Mouse (Mus musculus): Measurements from ENCODE around the gene Acvr2b. TPM values are rescaled to one million over a fixed set of nuclear protein-coding genes. Genes with fewer than 3 reads are reported as not detected.

Acvr2b gene
- total RNA-seq, 1 experiment from 2014 or later = 1.9 TPM

GRCm38 (mm10) chr9:119403236-119403641 lies 1.3 kb downstream of the Acvr2b start:
- no peak for ATAC-seq (replicated peaks; ENCODE audit: insufficient number of reproducible peaks, low FRiP score, low TSS enrichment, poor library complexity, severe bottlenecking)

- ATAC-seq (replicated peaks; ENCODE audit: insufficient number of reproducible peaks, low FRiP score, low TSS enrichment, poor library complexity, severe bottlenecking) = no peak
Measured at GRCm38 (mm10) chr9:119404090-119404489, 2.2 kb downstream of the Acvr2b start.

GRCm38 (mm10) chr9:119407884-119408283 lies 6.0 kb downstream of the Acvr2b start:
- no peak for ATAC-seq (replicated peaks; ENCODE audit: insufficient number of reproducible peaks, low FRiP score, low TSS enrichment, poor library complexity, severe bottlenecking)

GRCm38 (mm10) chr9:119408898-119409664 lies 7.2 kb downstream of the Acvr2b start:
- ATAC-seq (replicated peaks; ENCODE audit: insufficient number of reproducible peaks, low FRiP score, low TSS enrichment, poor library complexity, severe bottlenecking) = no peak

GRCm38 (mm10) chr9:119409864-119410263 lies 7.9 kb downstream of the Acvr2b start:
- no peak for ATAC-seq (replicated peaks; ENCODE audit: insufficient number of reproducible peaks, low FRiP score, low TSS enrichment, poor library complexity, severe bottlenecking)

GRCm38 (mm10) chr9:119418025-119418424 lies 16.1 kb downstream of the Acvr2b start:
- 0 out of 2 replicates have a peak, but pooled peaks have one; percentile 17 for ATAC-seq (replicated peaks; ENCODE audit: insufficient number of reproducible peaks, low FRiP score, low TSS enrichment, poor library complexity, severe bottlenecking)

- no peak for ATAC-seq (replicated peaks; ENCODE audit: insufficient number of reproducible peaks, low FRiP score, low TSS enrichment, poor library complexity, severe bottlenecking)
Measured at GRCm38 (mm10) chr9:119419852-119420438, 18.0 kb downstream of the Acvr2b start.

GRCm38 (mm10) chr9:119425217-119425975 lies 23.5 kb downstream of the Acvr2b start:
- ATAC-seq (replicated peaks; ENCODE audit: insufficient number of reproducible peaks, low FRiP score, low TSS enrichment, poor library complexity, severe bottlenecking) = peak; percentile 15; the same call in 1 of the 2 replicates

- ATAC-seq (replicated peaks; ENCODE audit: insufficient number of reproducible peaks, low FRiP score, low TSS enrichment, poor library complexity, severe bottlenecking) = no peak
Measured at GRCm38 (mm10) chr9:119425976-119426415, 24.1 kb downstream of the Acvr2b start.

- no peak for ATAC-seq (replicated peaks; ENCODE audit: insufficient number of reproducible peaks, low FRiP score, low TSS enrichment, poor library complexity, severe bottlenecking)
Measured at GRCm38 (mm10) chr9:119426483-119426882, 24.6 kb downstream of the Acvr2b start.

- no peak for ATAC-seq (replicated peaks; ENCODE audit: insufficient number of reproducible peaks, low FRiP score, low TSS enrichment, poor library complexity, severe bottlenecking)
Measured at GRCm38 (mm10) chr9:119430311-119430710, 28.4 kb downstream of the Acvr2b start.

GRCm38 (mm10) chr9:119435855-119436254 lies 33.9 kb downstream of the Acvr2b start:
- peak; percentile 10; the same call in 1 of the 2 replicates for ATAC-seq (replicated peaks; ENCODE audit: insufficient number of reproducible peaks, low FRiP score, low TSS enrichment, poor library complexity, severe bottlenecking)

- no peak for ATAC-seq (replicated peaks; ENCODE audit: insufficient number of reproducible peaks, low FRiP score, low TSS enrichment, poor library complexity, severe bottlenecking)
Measured at GRCm38 (mm10) chr9:119438065-119438464, 36.1 kb downstream of the Acvr2b start.

GRCm38 (mm10) chr9:119438498-119439000 lies 36.6 kb downstream of the Acvr2b start:
- no peak for ATAC-seq (replicated peaks; ENCODE audit: insufficient number of reproducible peaks, low FRiP score, low TSS enrichment, poor library complexity, severe bottlenecking)

- peak; percentile 76 for ATAC-seq (replicated peaks; ENCODE audit: insufficient number of reproducible peaks, low FRiP score, low TSS enrichment, poor library complexity, severe bottlenecking)
Measured at GRCm38 (mm10) chr9:119444738-119445429, 43.0 kb downstream of the Acvr2b start, which contains the start of gene Exog. Gene Exog, plus strand, starts transcription at chr9:119444943.

GRCm38 (mm10) chr9:119445737-119446136 lies 43.8 kb downstream of the Acvr2b start:
- peak; percentile 40; the same call in 1 of the 2 replicates for ATAC-seq (replicated peaks; ENCODE audit: insufficient number of reproducible peaks, low FRiP score, low TSS enrichment, poor library complexity, severe bottlenecking)

- ATAC-seq (replicated peaks; ENCODE audit: insufficient number of reproducible peaks, low FRiP score, low TSS enrichment, poor library complexity, severe bottlenecking) = no peak
Measured at GRCm38 (mm10) chr9:119455967-119456366, 54.0 kb downstream of the Acvr2b start.

GRCm38 (mm10) chr9:119457122-119457521 lies 55.2 kb downstream of the Acvr2b start:
- no peak for ATAC-seq (replicated peaks; ENCODE audit: insufficient number of reproducible peaks, low FRiP score, low TSS enrichment, poor library complexity, severe bottlenecking)
